Mouse (Mus musculus): ENCODE measurements around the gene Asb5.
A peak's percentile ranks its signal among the peaks of the same experiment; 100 is the strongest.
"Not testable (repeated sequence)": the region's sequence is repeated elsewhere in the genome, so short reads cannot be mapped to it uniquely, and the experiment has no call there.

The Asb5 gene

GRCm38 (mm10) chr8:54537285-54537684, 7.9 kb downstream of the Asb5 start:
- DNase-seq (ENCODE audit: low spot score) = no peak

GRCm38 (mm10) chr8:54541331-54541730, 12.0 kb downstream of the Asb5 start:
- DNase-seq (ENCODE audit: low spot score) = no peak

GRCm38 (mm10) chr8:54548383-54548782, 19.0 kb downstream of the Asb5 start:
- DNase-seq (ENCODE audit: low spot score) = no peak

- DNase-seq (ENCODE audit: low spot score) = no peak
Observed at GRCm38 (mm10) chr8:54550026-54550574, 20.7 kb downstream of the Asb5 start.

GRCm38 (mm10) chr8:54554921-54555320, 25.5 kb downstream of the Asb5 start:
- no peak for DNase-seq (ENCODE audit: low spot score)

GRCm38 (mm10) chr8:54562137-54562536, 32.8 kb downstream of the Asb5 start:
- DNase-seq (ENCODE audit: low spot score) = peak; percentile 5

GRCm38 (mm10) chr8:54565181-54565580, 35.8 kb downstream of the Asb5 start:
- no peak for DNase-seq (ENCODE audit: low spot score)

- DNase-seq (ENCODE audit: low spot score) = no peak
Observed at GRCm38 (mm10) chr8:54565603-54566260, 36.4 kb downstream of the Asb5 start.

- no peak for DNase-seq (ENCODE audit: low spot score)
Observed at GRCm38 (mm10) chr8:54567168-54567567, 37.8 kb downstream of the Asb5 start.

GRCm38 (mm10) chr8:54570618-54571609, 41.5 kb downstream of the Asb5 start:
- DNase-seq (ENCODE audit: low spot score) = no peak

- no peak for DNase-seq (ENCODE audit: low spot score)
Observed at GRCm38 (mm10) chr8:54581436-54581835, 52.1 kb downstream of the Asb5 start.

GRCm38 (mm10) chr8:54582886-54583285, 53.5 kb downstream of the Asb5 start:
- no peak for DNase-seq (ENCODE audit: low spot score)

- no peak for DNase-seq (ENCODE audit: low spot score)
Observed at GRCm38 (mm10) chr8:54594634-54595033, 65.3 kb downstream of the Asb5 start.

GRCm38 (mm10) chr8:54596051-54596450, 66.7 kb downstream of the Asb5 start:
- DNase-seq (ENCODE audit: low spot score) = no peak

- DNase-seq (ENCODE audit: low spot score) = no peak
Observed at GRCm38 (mm10) chr8:54596940-54597339, 67.6 kb downstream of the Asb5 start.

GRCm38 (mm10) chr8:54597386-54597785, 68.0 kb downstream of the Asb5 start:
- no peak for DNase-seq (ENCODE audit: low spot score)

GRCm38 (mm10) chr8:54600671-54601251, 71.4 kb downstream of the Asb5 start, which contains the start of gene Spata4:
Spata4 (plus strand) TSS chr8:54600781.
- DNase-seq (ENCODE audit: low spot score) = no peak

GRCm38 (mm10) chr8:54603440-54603839, 74.1 kb downstream of the Asb5 start:
- no peak for DNase-seq (ENCODE audit: low spot score)

- DNase-seq (ENCODE audit: low spot score) = no peak
Observed at GRCm38 (mm10) chr8:54609336-54609735, 80.0 kb downstream of the Asb5 start.

- DNase-seq (ENCODE audit: low spot score) = peak; percentile 14
Observed at GRCm38 (mm10) chr8:54610238-54610637, 80.9 kb downstream of the Asb5 start.

GRCm38 (mm10) chr8:54616710-54617109, 87.3 kb downstream of the Asb5 start:
- DNase-seq (ENCODE audit: low spot score) = not testable (repeated sequence)
